Mouse (Mus musculus): ENCODE data around the gene Adrm1.

DNA sequence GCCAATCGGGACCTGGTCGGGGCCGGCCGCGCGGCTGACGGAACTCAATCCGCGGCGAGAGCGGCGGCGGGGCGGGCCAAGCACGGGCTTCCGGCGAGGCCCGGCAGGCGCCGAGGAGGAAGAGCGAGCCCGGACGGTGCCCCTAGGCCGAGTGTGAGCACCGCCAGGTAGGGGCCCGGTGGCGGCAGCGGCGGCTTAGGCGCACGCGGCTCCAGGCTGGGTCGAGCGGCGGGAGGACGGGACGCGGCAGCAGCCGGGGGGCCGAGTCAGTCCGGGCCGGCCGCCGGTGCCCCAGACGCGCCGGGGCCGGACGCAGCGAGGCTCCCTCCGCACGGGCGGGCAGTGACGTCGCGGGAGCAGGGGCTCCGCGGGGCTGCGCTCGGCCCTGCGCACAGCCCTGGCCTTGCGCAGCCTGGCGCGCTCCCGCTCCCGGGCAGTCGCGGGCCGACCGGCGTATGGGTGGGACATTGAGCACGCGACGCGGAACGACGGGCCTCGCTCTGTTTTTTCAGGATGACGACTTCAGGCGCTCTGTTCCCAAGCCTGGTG is 311 bp downstream of the Adrm1 start:
- TF ChIP-seq CEBPB (IDR thresholded peaks at IDR 0.05; ENCODE audit: low read depth): no peak
- TF ChIP-seq CTCF (IDR thresholded peaks at IDR 0.05; ENCODE audit: control insufficient read depth, insufficient read depth, insufficient read length): no peak
- TF ChIP-seq MAX (IDR thresholded peaks at IDR 0.05): no peak
- no peak for TF ChIP-seq FOSL1 (IDR thresholded peaks at IDR 0.05; ENCODE audit: insufficient read depth, low read length, poor library complexity, severe bottlenecking)
- TF ChIP-seq MYOD1 (IDR thresholded peaks at IDR 0.05; ENCODE audit: control insufficient read depth, insufficient read length, low read depth): no peak
- no peak for TF ChIP-seq USF1 (IDR thresholded peaks at IDR 0.05; ENCODE audit: low read depth)
- TF ChIP-seq MYOG (IDR thresholded peaks at IDR 0.05; ENCODE audit: control insufficient read depth, extremely low read depth, insufficient read length): no peak

Data from C2C12 (cell line).